Mouse (Mus musculus) liver, adult 2 months (tissue): ENCODE data around the gene Atg10. TPM values are rescaled to one million over a fixed set of nuclear protein-coding genes. Genes with fewer than 3 reads are reported as not detected.

Source experiments
- DNase-seq: peaks from one replicate; pipeline ENCODE4 v3.0.0-alpha.2; 2011; ENCODE audit warnings: low read depth, low spot score; ENCODE audit errors: extremely low read depth
- H3K27ac ChIP-seq: fragments of 200-500 bp; replicated peaks from 2 replicates; pipeline ENCODE4 v1.5.1; 2012; ENCODE audit warnings: low read depth, mild to moderate bottlenecking, control low read depth, inconsistent platforms, low read length; ENCODE audit not compliant: insufficient read depth
- H3K27me3 ChIP-seq: fragments of 200-500 bp; 2 replicates; pipeline ENCODE4 v1.6.1; 2012; ENCODE audit warnings: mild to moderate bottlenecking, moderate library complexity, low read length, inconsistent platforms; ENCODE audit not compliant: control insufficient read depth, insufficient read depth
- H3K36me3 ChIP-seq: fragments of 200-500 bp; 2 replicates; pipeline ENCODE4 v1.6.1; 2012; ENCODE audit warnings: low read length, inconsistent platforms; ENCODE audit not compliant: control insufficient read depth, insufficient read depth
- H3K4me1 ChIP-seq: fragments of 200-500 bp; 2 replicates; pipeline ENCODE4 v1.6.1; 2011; ENCODE audit warnings: low read length; ENCODE audit not compliant: control insufficient read depth, insufficient read depth
- H3K4me3 ChIP-seq: fragments of 200-500 bp; 2 replicates; pipeline ENCODE4 v1.5.1; 2011; ENCODE audit warnings: low read depth, mild to moderate bottlenecking, control low read depth, low read length, moderate library complexity; ENCODE audit not compliant: insufficient read depth
- H3K79me2 ChIP-seq: fragments of 200-500 bp; 2 replicates; pipeline ENCODE4 v1.6.1; 2012; ENCODE audit warnings: inconsistent platforms, mild to moderate bottlenecking, low read length, moderate library complexity; ENCODE audit not compliant: control insufficient read depth, insufficient read depth
- H3K9ac ChIP-seq: fragments of 200-500 bp; 2 replicates; pipeline ENCODE4 v1.6.1; 2012; ENCODE audit warnings: low read depth, mild to moderate bottlenecking, control low read depth, inconsistent platforms, low read length
- CTCF ChIP-seq: fragments of 200-500 bp; IDR thresholded peaks from 2 replicates; pipeline ENCODE4 v1.5.1; 2011; ENCODE audit warnings: low read depth, low read length, control low read depth
- POLR2A ChIP-seq: fragments of 200-500 bp; IDR thresholded peaks from 2 replicates; pipeline ENCODE4 v1.6.1; 2011; ENCODE audit warnings: low read length, control low read depth; ENCODE audit not compliant: insufficient read depth; ENCODE audit errors: extremely low read depth
- WGBS: fragments of 180-500 bp; shearing (Covaris S2); methylation state at CpG from one replicate; pipeline ENCODE4 v1.1.7; 2018; 5-methylcytosine and 5-hydroxymethylcytosine counted together
- polyA plus RNA-seq: library from polyadenylated mRNA; depleted of rRNA; stranded (reverse); fragments of >200 nt; gene quantifications from 2 replicates; pipeline ENCODE4 v1.2.3, GENCODE M21; 2012
- total RNA-seq: library from RNA; depleted of rRNA; stranded (reverse); fragments of >200 nt; gene quantifications from 2 replicates; pipeline ENCODE4 v1.2.3, GENCODE M21; 2014

Atg10 gene
- total and polyA plus RNA-seq, 2 experiments, result 0.94 to 5.3 TPM

DNA sequence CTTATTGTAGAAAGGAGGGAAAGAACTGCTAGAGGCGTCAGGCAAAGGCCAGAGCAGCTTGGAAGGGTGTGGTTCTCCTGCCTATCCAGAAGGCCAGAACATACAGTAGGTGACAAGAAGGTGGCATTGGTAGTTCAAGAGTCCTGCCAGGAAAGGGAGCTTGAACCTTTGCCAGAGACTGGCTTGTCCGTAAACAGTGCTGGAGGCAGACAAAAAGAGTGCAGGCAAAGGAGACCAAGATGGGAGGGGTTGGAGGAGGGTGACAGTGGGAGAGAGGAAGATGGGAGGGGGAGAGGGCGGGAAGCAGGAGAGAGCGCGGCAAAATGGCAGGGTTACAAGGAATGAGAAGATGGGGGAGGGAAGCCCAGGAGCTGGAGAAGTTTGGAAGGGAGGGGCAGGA, 61.3 kb downstream of the Atg10 start:
- Histone ChIP-seq H3K27ac (no peak overlapping the region), H3K9ac (no peak overlapping the region), H3K4me1 (no peaks in the 10 kb centered on the region), H3K36me3 (no peaks in the 10 kb centered on the region), H3K27me3 (no peaks in the 10 kb centered on the region), H3K4me3 (no peak overlapping the region), H3K79me2 (no peaks in the 10 kb centered on the region)
- WGBS, result 64% methylated on average over 5 of the region's 5 CpGs
- TF ChIP-seq POLR2A (no peak), CTCF (no peak)
- DNase-seq, result peak; percentile 46

DNA sequence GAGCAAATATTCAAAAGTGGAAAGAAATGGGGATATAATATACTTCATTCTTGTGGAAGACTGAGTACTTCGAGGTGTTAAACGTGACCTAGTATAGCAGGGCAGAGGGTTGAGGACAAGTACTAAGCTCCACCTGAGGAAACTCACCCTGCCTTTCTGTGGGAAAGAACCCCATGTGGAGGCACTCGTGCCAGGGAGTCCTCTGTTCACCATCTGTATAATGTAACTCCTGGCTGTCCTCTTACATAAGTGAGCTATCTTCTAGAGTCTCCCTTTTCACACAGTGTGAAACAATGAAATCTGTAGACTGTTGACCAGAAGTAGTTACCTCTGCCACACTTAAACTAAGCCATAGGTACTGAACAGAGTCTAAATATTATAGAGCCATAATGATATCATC, 63.2 kb downstream of the Atg10 start:
- no peaks in the 10 kb centered on the region for H3K79me2 ChIP-seq
- no peaks in the 10 kb centered on the region for H3K27me3 ChIP-seq
- WGBS, result 87% methylated on average over 3 of the region's 3 CpGs
- no peaks in the 10 kb centered on the region for H3K36me3 ChIP-seq
- H3K4me1 ChIP-seq, result no peaks in the 10 kb centered on the region
- H3K9ac ChIP-seq, result no peak overlapping the region
- H3K4me3 ChIP-seq, result no peak overlapping the region
- no peak overlapping the region for H3K27ac ChIP-seq
- DNase-seq, result no peak
- TF ChIP-seq POLR2A, result no peak
- TF ChIP-seq CTCF, result no peak

DNA sequence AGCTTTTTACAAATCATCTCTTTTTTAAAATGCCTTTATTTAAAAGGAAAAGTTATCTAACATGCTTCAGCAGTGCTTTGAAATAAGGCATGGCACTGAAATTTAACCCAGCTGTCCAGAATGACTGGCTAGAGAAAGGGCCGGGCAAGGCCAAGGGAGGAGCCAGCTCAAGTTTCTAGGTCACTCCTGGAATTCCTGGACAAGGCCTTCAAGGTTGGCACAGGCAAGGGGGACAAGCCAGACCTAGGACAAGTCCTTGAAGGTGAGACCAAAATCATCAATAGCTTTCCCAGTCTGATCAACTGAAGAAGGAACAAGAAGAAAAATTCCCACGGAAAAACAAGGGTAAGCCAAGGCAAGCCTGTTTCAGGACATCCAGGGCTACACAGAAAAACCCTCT, 63.9 kb downstream of the Atg10 start:
- no peak overlapping the region for H3K4me3 ChIP-seq
- TF ChIP-seq CTCF (no peak), POLR2A (no peak)

DNA sequence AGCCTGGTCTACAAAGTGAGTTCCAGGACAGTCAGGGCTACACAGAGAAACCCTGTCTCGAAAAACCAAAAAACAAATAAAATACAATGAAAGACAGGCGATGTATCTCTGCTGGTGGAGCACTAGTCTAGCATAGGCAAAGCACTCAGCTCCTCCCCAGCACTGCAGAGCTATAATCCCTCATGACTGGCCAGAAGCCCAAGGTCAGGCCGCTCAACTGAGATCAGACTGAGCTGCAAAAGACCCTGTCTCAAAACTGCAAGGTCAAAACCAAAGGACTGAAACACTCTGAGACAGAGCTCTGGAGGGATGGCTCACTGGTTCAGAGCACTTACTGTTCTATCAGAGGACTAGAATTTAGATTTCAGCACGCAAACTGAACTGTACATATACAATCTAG, 65.8 kb downstream of the Atg10 start:
- H3K27ac ChIP-seq, result no peak overlapping the region
- TF ChIP-seq POLR2A, result no peak
- TF ChIP-seq CTCF, result no peak
- H3K4me3 ChIP-seq, result no peak overlapping the region
- no peak overlapping the region for H3K9ac ChIP-seq
- 90% methylated on average over 4 of the region's 4 CpGs for WGBS
- no peaks in the 10 kb centered on the region for H3K36me3 ChIP-seq
- no peaks in the 10 kb centered on the region for H3K4me1 ChIP-seq
- no peaks in the 10 kb centered on the region for H3K79me2 ChIP-seq
- no peak for DNase-seq
- H3K27me3 ChIP-seq, result no peaks in the 10 kb centered on the region

More for the DNA sequence above, 63.9 kb downstream of the Atg10 start:
- H3K27me3 ChIP-seq, result no peaks in the 10 kb centered on the region
- H3K36me3 ChIP-seq, result no peaks in the 10 kb centered on the region
- no peak for DNase-seq
- no peak overlapping the region for H3K9ac ChIP-seq
- no peaks in the 10 kb centered on the region for H3K4me1 ChIP-seq
- no peaks in the 10 kb centered on the region for H3K79me2 ChIP-seq
- no peak overlapping the region for H3K27ac ChIP-seq
- WGBS, result 77% methylated on average over 2 of the region's 2 CpGs

DNA sequence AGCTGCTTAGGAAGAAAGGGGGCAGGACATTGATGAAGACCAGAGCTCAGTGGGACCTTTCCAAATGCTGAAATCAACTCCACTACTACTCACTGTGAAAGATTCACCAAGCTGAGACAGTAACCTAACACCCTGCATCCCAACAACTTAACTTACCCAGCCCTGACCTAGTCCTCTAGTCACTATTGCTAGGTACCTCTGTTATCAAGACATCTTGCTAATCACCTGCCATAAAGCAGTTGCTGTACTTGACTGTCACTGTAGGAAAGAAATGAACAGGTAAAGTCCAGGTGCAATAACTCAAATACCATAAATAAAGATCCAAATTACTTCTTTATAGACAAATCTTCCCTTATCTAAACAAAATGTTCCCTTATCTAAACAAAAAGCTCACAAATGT, 66.3 kb downstream of the Atg10 start:
- Histone ChIP-seq H3K4me1 (no peaks in the 10 kb centered on the region), H3K9ac (no peak overlapping the region), H3K27ac (no peak overlapping the region), H3K36me3 (no peaks in the 10 kb centered on the region), H3K79me2 (no peaks in the 10 kb centered on the region), H3K27me3 (no peaks in the 10 kb centered on the region), H3K4me3 (no peak overlapping the region)
- DNase-seq, result no peak
- TF ChIP-seq CTCF (no peak), POLR2A (no peak)

DNA sequence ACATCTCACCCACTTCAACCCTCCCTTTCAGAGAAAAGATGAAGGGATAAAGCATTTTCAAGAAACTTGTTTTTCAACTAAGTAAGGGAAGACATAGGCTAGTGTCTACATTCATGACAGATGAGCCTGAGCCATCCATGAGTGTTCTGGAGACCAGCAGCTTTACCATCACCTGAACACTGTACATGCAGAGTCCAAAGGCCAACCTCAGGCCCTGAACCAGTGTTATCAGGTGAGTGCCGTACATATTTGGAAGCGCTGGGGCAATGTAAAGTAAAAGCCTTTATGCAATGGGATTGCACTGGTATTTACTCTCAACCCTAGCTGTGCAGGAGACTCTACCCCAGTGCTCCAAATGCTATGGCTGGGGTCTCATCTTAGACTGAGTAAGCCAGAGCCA, 66.8 kb downstream of the Atg10 start:
- H3K79me2 ChIP-seq, result no peaks in the 10 kb centered on the region
- 78% methylated on average over 2 of the region's 2 CpGs for WGBS
- DNase-seq, result no peak

More for the DNA sequence above, 66.8 kb downstream of the Atg10 start:
- H3K9ac ChIP-seq, result no peak overlapping the region
- no peaks in the 10 kb centered on the region for H3K36me3 ChIP-seq
- H3K4me3 ChIP-seq, result no peak overlapping the region
- no peak overlapping the region for H3K27ac ChIP-seq
- no peak for TF ChIP-seq CTCF
- no peak for TF ChIP-seq POLR2A
- H3K4me1 ChIP-seq, result no peaks in the 10 kb centered on the region
- H3K27me3 ChIP-seq, result no peaks in the 10 kb centered on the region
